Mouse (Mus musculus): ENCODE data around the gene Txndc17. TPM values are rescaled to one million over a fixed set of nuclear protein-coding genes. Genes with fewer than 3 reads are reported as not detected.
"Not testable (repeated sequence)": the region's sequence is repeated elsewhere in the genome, so short reads cannot be mapped to it uniquely, and the experiment has no call there.

The Txndc17 gene
- total RNA-seq (2015): 137 and 150 TPM in 2 replicates
- 50.6 and 51.3 TPM in 2 replicates for total RNA-seq (2017)

GRCm38 (mm10) chr11:72207204-72207833 is at the start of gene Txndc17, which contains the start of gene 4933427D14Rik:
Gene Txndc17, plus strand, starts transcription at chr11:72207547.
Gene 4933427D14Rik, minus strand, starts transcription at chr11:72207459.
- peak; percentile 90 for ATAC-seq (ENCODE audit: poor library complexity, severe bottlenecking)

GRCm38 (mm10) chr11:72163198-72163597 is 44.1 kb upstream of the Txndc17 start:
- no peak for ATAC-seq (ENCODE audit: poor library complexity, severe bottlenecking)

DNA sequence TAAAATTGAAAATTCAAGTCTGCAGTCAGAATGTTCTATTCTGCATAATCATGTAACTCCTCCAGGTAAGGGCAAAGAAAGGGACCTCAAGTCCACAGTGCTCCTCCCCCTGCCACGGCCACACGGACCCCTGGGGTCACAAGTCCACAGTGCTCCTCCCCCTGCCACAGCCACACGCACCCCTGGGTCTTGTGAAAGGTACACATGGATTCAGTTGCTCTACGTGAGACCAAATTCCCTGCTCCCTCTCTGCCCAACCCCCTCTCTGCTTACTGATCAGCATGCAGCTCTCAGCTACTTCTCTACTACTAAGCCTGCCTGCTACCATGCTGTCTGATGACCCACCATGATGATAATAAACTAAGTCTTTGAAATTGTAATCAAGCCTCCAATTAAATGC is 37.5 kb upstream of the Txndc17 start:
- no peak for ATAC-seq (ENCODE audit: poor library complexity, severe bottlenecking)

DNA sequence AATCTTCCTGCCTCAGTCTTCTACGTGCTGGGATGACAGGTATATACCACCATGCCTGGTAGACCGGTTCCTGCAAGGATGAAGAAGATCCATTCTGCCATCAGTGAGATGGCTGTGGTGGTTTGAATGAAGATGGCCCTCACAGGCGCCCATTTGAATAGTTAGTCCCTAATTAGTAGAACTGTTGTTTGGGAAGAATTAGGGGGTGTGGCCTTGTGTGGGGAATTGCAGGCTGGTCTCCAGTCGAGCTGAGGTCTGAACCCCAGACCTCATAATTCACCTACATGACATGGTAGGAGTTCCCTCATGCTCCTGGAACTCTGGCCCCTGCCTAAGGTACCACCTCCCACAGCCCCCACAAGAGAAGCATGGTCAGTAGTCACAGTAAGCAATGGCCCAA is 35.4 kb upstream of the Txndc17 start:
- ATAC-seq (ENCODE audit: poor library complexity, severe bottlenecking): not testable (repeated sequence)

DNA sequence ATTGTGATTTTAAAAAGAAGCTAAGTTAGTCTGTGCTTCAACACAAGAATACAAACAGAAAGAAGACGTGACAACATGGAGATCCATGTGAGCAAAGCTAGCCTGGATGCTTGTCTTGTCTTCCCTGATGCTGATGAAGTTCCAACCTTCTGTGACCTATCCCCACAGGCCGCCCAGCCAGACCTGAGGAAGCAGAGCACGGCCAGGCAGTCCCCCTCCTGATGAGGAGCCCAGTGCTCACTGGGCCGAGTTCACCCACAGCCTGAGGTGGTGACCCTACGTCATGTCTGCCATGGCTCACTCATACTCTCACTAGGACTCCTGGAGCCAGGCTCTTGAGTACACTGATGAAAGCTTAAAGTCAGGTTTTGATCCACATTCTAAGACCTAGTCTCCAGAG is 33.8 kb upstream of the Txndc17 start:
- ATAC-seq (ENCODE audit: poor library complexity, severe bottlenecking): no peak

DNA sequence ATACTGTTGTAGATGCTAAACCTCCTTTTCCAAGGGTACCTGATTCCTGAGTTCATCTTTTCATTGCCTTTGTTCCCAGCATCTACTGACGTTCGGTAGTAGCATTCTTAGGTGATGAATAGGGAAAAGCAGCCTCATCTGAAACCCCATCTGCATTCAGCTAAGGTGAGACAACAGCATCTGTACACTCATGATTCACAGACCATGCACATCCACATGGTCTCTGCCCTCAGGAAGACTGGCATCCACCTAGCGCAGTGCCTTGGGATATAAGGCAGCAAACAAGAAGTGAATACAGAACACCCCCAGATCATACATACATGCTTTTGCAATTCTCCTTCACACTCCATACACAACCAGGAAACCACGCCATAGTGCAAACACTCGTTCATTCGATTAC is 32.6 kb upstream of the Txndc17 start:
- ATAC-seq (ENCODE audit: poor library complexity, severe bottlenecking): no peak

GRCm38 (mm10) chr11:72175966-72176365 is 31.4 kb upstream of the Txndc17 start:
- no peak for ATAC-seq (ENCODE audit: poor library complexity, severe bottlenecking)

- ATAC-seq (ENCODE audit: poor library complexity, severe bottlenecking): no peak
Measured at GRCm38 (mm10) chr11:72176553-72176952, 30.8 kb upstream of the Txndc17 start.

DNA sequence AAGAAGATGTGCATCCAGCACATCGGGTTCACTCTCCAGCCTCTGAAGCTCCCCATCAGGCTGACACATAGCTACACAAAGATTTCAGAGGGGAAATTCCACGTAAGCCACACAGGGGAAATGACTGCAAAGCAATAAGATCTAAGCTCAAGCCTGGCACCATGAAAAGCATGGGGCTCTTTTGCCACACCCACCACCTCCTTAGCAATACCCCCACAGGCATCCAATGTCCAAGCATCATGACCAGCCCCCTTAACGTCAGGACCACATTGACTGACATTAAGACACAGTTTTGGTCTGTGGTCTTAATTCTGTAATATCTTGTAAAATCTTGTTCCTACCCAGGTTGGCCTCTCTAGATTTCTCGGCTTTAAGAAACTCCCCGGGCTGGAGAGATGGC is 26.8 kb upstream of the Txndc17 start:
- no peak for ATAC-seq (ENCODE audit: poor library complexity, severe bottlenecking)

DNA sequence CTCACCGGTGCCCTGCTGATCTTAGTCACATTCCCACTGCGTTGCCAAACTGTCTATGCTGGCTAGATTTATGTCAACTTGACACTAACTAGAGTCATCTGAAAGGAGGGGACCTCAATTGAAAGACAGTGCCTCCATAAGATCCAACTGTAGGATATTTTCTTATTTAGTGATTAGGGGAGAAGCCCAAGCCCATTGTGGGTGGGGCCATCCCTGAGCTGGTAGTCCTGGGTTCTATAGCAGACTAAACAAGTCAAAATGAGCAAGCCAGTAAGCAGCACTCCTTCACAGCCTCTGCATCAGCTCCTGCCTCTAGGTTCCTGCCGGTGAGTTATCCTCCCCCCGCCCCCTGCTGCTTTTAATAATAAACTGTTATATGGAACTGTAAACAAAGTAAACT is 26.2 kb upstream of the Txndc17 start:
- ATAC-seq (ENCODE audit: poor library complexity, severe bottlenecking): no peak

DNA sequence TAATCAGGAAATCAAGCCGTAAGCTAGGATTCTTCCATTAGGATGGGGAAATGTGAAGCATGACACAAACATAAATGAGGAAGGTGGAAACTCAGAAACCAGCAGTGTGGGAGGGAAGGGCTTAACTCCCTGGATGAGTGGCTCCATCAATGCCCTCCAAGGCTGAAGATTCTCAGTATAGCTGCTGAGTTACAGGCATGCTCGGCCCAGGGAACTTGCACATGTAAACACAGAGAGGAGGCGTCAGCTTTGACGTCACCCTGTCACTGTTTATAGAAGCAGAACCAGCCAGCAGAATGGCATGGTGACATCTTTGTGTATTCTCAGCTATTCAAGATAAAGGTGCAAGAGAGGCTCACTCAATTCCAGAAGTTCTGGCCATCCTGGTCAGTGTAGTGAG is 23.1 kb upstream of the Txndc17 start:
- no peak for ATAC-seq (ENCODE audit: poor library complexity, severe bottlenecking)

- ATAC-seq (ENCODE audit: poor library complexity, severe bottlenecking): no peak
Measured at GRCm38 (mm10) chr11:72190857-72191256, 16.5 kb upstream of the Txndc17 start.

GRCm38 (mm10) chr11:72194259-72194658 is 13.1 kb upstream of the Txndc17 start:
- no peak for ATAC-seq (ENCODE audit: poor library complexity, severe bottlenecking)

GRCm38 (mm10) chr11:72196506-72196905 is 10.8 kb upstream of the Txndc17 start:
- no peak for ATAC-seq (ENCODE audit: poor library complexity, severe bottlenecking)

DNA sequence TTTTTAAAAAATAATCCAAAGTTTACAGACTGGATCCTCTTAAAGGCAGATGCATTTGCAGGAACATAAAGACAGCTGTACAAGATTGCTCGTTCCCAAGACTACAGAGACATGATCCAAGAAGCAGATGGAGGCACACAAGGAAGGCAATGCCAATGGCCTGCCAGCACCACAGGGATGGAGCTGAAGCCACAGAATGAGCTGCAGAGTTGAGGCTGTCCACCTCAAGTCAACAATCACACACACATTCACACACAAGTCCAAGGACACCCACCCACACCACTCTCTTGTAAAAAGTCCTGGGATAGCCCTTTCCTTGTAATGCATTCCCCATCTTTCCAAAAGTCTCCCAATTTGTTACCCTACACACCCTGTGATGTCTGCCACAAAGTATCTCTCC is 3.9 kb upstream of the Txndc17 start:
- no peak for ATAC-seq (ENCODE audit: poor library complexity, severe bottlenecking)

GRCm38 (mm10) chr11:72205256-72205655 is 2.1 kb upstream of the Txndc17 start:
- no peak for ATAC-seq (ENCODE audit: poor library complexity, severe bottlenecking)

GRCm38 (mm10) chr11:72206341-72207203 is 775 bp upstream of the Txndc17 start, which contains the start of gene Gm43951:
Gene Gm43951, minus strand, starts transcription at chr11:72206840.
- peak; percentile 26 for ATAC-seq (ENCODE audit: poor library complexity, severe bottlenecking)

DNA sequence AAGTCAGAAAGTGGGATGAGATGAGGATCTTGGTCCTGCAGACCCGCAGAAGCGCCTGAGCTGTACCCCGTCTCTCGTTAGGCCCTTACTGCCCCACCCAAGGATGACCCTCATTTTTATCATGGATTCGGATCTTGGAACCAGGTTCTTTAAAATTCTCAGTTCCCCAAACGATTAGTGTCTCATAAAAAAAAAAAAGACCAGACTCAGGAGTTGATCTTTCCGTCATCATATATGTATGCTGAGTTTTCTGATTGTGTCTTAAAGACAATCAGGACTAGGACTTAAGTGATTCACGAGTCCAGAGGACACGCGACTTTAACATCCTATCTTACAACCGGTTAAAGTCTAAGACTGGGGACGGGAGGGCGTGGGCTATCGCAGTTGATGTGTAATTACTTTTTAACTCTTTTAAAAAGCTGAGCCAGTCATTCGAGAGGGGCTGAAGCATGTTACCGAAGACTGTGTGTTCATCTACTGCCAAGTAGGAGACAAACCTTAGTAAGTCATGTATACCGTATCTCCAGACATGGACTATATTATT is 559 bp downstream of the Txndc17 start:
- no peak for ATAC-seq (ENCODE audit: poor library complexity, severe bottlenecking)

DNA sequence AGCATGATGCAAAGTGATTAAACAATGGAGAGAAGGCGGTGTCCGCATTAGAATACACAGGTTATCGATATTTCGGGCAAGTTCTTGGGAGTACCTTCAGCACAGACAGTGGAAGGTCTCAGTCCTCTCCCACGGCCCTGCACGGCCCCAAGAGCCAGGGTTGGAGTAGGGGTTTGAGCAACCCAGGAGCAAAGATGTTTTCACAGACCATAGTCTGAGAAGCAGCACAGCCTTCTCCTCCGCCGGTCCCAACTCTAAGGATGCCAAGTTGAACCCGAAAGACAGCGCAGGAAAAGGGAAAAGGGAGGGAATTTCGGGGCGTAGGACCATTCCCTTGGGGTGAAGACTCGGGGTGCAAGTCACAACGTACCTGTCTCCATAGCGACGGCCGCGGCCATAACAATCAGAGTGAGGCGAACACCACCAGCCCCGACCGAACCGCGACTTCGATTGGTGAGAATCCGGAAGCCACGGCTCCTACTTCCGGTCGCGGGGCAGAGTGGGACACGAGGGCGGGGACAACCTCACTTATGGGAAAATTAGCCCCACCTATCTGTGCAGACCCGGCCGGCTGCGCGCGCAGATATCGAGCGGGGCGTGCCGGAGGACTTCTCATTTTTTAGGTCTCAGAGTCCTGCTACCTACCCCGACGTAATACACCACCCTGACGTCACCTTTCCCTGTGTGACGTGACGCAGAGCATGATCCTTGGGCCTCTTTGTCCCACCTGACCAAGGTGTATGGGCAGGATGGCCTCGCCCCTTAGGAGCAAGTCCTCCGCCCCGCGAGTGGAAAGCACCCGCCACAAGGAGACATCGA is 7.5 kb downstream of the Txndc17 start:
- ATAC-seq (ENCODE audit: poor library complexity, severe bottlenecking): peak; percentile 76

GRCm38 (mm10) chr11:72215410-72215797 is 8.1 kb downstream of the Txndc17 start, which contains the start of gene Med31:
Gene Med31, minus strand, starts transcription at chr11:72215592.
- ATAC-seq (ENCODE audit: poor library complexity, severe bottlenecking): peak; percentile 65

DNA sequence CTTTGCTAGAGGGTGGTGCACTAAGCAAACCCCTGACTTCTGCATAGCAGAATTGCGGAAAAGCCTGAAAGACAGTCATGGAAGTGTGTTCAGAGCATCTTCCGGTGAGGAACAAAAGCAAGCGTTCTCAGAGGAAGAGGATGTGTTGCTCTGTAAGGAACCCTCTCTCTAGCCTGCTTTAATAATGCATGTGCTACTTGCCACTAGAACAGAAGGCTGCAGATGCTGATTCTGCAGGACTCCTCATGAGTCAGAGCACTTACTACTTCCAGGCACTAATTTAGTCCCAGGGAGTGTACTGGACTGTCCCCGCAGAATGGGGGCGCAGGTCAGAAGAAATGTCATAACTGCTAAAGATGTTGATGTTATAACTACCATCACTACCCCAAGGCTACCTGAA is 9.8 kb downstream of the Txndc17 start:
- peak; percentile 44 for ATAC-seq (ENCODE audit: poor library complexity, severe bottlenecking)
